Mouse (Mus musculus) left cerebral cortex, postnatal 14 days (tissue): Measurements from ENCODE around the gene Sema5b. TPM values are rescaled to one million over a fixed set of nuclear protein-coding genes. Genes with fewer than 3 reads are reported as not detected.
"Not testable (repeated sequence)": the region's sequence is repeated elsewhere in the genome, so short reads cannot be mapped to it uniquely, and the experiment has no call there.

Experiments used
- DNase-seq, 2 experiments: peaks; one replicate each; pipeline ENCODE4 v3.0.0; 2021 to 2022; ENCODE audit warnings: low spot score in 2 of 2, mixed read lengths in 1 of 2
- intact Hi-C: fragments of 180-260 bp; cut with DNase I; formaldehyde crosslinking; loops from one replicate; pipeline ENCODE4 v1.15.1; 2025
- total RNA-seq, 2 experiments: library from RNA; stranded (reverse); gene quantifications; 2 replicates each; pipeline ENCODE4 v1.2.3; 2021

Sema5b gene
- total RNA-seq, 2 experiments from 2014 or later: 17.3 to 21.7 TPM

DNA sequence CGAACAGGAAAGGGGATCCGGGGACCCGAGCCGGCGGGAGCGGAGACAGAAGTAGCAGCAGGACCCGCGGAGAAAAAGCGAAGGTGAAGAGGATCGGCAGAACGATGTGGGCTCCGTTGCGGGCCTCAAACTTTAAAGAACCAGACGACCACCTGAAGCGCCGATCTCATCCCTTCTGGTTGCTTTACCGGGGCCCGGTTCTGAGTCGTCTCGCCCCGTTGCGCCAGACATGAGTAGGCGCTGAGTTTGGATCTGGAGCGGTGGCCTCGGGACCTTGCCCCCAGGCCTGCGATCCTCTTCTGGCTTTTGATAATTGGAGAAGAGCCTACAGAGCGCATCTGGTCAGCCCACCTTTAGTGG lies 1.5 kb downstream of the Sema5b start:
- intact Hi-C loops: loop anchor here (5.0 kb wide), 3 partner anchors 40 to 275 kb away; no protein-coding TSS in a partner anchor
- no peak for DNase-seq

DNA sequence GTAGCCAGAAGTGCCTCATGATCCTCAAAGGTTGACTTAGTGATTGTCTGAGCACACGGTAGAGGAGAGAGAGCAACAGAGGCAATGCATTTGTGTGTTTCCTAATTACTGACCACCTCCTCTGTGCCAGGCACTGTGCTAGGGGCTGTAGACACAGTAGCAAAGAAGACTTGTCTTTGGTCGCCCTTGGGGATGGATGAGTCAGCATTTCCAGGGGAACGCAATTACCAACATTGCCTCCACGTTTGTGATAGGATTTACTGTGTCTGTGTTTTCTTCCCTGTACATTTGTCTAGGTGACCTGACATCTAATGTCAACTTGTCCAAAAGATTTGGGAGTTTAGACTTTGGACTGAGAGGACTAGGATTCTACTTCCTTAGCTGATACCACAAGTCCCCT lies 4.8 kb downstream of the Sema5b start:
- intact Hi-C loops: no loop called here
- no peak for DNase-seq

DNA sequence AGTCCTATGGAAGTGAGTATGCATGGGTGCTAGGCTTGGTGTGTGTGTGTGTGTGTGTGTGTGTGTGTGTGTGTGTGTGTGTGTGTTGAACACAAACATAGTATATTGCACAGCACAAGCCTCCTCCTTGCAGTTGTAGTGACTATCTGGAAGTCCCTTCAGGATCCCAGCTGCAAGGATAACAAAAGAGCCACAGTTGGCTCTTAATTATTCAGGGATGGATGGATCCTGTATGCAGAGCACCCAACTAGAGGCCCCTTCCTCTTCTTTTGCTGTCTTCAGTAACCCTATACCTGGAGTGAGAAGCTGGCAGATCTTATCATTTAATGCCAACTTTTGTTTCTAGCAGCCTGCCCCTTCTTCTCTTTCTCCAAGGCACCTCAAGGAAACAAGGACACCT lies 7.0 kb downstream of the Sema5b start:
- intact Hi-C loops: no loop called here
- no peak for DNase-seq

DNA sequence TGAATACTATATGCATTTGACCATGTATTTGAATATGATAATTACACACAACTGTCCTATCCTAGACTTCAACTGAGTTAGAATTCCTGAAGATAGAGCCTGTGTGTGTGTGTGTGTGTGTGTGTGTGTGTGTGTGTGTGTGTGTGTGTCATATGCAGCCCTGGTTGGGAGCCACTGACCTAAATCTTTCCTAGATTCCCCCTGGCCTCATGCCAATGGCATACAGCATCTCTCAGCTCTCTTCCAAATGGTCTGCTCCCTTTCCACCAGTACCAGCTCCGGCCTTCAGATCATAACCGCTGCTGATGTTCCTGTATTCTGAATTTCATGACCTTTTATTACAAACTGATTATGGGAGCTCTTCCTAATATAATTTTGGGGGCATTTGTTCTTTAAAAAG lies 8.4 kb downstream of the Sema5b start:
- DNase-seq: no peak
- intact Hi-C loops: no loop called here

DNA sequence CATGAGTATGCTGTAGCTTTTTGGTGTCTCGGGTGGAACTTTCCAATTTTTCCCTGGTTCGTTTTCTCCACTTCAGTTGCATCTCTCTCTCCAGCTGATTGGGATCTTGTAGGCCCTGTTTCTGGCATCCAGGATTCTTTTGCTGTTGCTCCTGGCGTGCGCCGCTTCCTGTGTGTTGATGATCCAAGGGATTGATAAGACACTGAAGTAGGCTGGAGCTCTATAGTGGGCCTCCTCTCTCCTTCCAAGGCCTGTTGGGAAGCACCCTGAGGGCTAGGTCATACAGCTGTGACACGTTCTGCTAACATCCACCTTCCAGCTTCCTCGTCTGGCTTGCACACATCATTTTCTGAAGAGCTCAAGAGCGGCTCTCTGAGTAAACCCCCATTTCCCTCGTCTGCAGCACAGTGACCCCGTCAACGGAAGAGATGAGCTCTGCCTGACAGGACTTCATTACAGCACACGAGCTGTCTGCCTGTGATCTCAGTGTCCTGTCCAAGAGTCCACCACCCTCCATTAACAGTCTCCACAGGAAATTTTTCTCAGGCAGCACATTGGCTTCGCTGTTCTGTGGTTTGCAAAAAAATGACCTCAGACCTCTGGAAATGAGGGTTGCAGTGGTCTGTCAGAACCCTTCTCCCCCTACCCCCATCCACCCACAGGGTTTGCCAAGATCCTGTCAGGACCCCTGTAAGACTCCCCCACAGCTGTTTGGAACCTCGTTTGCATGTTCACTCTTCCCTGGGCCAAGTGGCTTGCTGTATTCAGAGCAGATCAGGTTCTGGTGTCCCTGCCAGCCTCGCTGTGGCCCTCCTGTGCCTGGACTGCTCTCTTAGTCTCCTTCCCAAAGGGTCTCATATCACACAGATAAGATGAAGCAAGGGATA lies 14.9 kb downstream of the Sema5b start:
- intact Hi-C loops: no loop called here
- no peak for DNase-seq

DNA sequence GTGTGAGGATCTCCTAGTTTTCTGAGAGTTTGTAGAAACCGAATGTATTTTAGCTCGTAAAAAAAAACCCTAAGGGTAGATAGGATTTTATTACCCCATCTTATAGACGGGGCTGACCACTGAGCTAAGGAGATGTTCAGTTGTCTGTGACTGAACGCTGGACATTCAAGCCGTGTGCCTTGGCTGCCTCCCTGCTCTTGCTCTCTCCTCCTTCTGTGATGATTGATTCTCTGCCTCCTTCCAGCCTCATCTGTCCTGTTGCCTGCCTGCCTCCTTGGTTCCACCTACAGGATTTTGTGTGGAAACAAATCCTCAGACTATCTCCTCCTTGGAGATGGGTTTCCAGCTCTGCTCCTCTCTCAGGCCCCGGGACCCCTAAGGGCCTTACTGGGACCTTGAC lies 16.1 kb downstream of the Sema5b start:
- intact Hi-C loops: no loop called here
- DNase-seq: no peak

DNA sequence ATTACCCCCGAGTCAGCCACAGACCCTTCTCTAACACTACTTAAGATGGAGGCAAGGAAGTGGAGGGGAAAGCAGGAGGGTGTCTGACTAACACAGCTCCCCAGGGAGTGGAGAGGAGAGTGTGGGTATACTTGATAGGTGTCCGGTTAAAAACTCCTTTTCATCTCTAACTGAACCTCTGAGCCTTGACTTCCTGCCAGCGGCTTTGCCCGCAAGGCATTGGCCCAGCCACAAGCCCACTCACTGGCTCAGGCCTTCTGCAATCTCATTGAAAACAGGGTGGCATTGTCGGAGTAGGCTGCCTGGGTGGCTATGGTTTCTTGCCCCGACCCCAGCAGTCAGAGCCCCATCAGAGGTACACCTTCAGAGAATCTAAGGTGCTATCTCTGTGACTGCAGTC lies 20.6 kb downstream of the Sema5b start:
- DNase-seq: no peak

DNA sequence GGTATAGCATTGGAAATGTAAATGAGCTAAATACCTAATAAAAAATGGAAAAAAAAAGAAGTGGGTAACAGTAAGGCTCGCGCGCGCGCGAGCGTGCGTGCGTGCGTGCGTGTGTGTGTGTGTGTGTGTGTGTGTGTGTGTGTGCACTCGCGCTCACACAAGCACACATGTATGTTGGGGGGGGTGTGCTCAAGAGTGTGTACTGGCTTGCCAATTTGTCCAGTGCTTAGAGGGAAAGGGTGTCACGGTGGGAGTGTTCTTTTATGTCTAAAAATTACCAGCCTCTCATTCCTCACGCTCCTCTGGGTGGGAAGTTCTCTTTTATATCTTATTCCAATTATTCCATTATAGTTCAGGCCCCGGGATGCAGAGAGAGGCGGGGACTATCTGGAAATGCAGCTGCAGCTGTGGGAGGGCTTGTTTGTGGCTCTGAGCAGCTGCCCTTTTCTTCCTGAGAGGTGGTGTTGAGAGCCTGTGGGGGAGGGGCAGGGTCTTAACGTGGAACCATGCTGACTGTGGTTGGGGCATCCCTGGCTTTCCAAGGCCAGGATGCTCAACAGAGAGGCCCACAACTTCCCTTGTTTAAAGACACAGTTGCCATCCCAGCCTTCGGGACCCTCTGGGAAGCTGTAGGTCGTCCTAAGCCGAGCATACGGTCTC lies 23.4 kb downstream of the Sema5b start:
- intact Hi-C loops: no loop called here
- no peak for DNase-seq

More for the DNA sequence above, 20.6 kb downstream of the Sema5b start:
- intact Hi-C loops: no loop called here

DNA sequence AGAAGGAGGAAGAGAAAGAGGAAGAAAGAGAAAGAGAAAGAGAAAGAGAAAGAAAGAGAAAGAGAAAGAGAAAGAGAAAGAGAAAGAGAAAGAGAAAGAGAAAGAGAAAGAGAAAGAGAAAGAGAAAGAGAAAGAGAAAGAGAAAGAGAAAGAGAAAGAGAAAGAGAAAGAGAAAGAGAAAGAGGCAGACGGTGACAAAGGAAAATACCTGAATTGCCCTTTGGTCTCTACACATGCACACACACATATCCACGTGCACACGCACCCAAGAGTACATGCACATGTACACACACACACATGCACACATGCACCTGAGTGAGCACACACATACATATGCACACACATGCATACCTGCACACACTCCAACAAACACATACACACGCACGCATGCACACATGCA lies 24.7 kb downstream of the Sema5b start:
- DNase-seq, intact Hi-C loops: not testable (repeated sequence)

DNA sequence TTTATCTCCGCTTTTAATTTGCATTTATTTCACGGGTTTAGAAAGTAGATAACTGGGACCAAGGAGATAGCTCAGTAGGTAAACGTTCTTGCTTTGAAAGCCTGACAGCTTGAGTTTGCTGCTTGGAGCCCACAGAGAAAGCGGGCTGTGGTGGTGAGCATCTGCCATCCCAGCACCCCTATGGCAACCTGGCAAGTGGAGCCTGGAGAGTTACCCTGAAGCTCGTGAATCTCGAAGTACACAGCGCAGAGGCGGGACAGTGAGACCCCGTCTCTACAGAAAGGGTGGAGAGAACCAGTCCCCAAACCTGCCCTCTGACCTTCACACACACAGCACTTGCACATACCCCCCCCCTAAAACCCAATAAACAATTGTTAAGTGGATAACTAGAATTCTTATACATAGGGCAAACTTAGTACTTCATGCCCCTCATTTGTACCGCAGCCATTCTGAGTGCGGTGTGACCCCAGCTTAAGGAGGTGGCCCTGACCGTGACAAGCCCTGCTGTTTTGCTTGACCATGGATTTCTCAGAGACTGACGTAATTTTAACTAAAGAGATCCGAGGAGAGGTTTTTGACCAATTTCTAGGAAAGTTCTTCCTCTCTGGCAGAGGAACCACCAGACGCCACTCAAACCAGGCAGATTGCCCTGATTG lies 27.4 kb downstream of the Sema5b start:
- DNase-seq: no peak
- intact Hi-C loops: no loop called here

DNA sequence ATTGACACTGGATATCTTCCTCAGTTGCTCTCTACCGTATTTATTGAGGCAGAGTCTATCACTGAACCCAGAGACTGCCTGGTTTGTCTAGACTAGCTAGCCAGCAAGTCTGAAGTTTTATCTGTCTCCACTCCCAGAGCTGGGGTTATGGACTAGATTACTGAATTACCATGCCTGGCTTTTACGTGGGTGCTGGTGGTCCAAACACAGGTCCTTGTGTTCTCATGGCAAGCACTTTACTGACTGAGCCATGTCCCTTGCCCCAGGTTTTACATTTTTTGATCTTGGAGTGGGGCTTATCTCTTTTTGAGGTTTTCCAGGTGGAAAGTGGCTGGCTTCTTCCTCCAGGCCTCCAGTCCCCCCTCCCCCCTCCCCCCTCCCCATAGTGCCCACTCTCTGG lies 28.4 kb downstream of the Sema5b start:
- DNase-seq: no peak
- intact Hi-C loops: no loop called here

DNA sequence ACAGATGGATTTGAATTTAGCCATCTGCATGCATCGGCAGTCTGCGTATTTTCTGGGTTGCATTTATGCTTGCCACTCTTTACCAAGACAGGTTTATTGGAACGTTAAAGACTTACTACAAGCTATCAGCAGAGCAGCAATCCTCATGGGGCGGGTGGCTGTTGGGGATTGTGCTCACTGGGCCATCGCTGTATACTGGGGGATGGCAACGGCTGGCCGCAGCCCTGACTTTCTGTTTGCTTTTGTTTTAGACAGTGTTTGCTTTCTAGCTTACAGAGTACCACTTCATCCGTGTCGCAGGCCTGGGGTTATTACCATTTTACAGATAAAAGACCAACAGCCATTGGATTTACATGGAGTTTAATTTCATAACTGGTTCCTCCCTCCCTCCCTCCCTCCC lies 28.8 kb downstream of the Sema5b start:
- intact Hi-C loops: no loop called here
- no peak for DNase-seq

DNA sequence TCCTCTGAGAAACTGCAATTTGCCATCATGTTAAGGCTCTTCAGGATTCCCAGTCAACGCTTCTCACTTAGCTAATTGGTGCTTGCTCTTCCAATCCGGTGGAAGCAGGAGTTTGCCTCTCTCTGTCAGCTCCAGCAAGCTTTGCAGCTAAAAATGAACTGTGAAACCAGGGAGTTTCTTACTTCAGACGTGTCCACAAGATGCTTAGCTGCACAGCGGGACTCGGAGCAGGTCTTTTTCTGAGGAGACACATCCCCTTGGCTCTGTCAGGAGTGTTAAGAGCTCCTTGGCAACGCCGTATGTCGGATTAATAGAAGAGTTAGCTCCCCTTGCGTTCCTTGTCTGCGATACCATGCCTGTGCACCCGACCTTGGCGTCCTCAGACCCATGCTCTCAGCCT lies 29.7 kb downstream of the Sema5b start:
- intact Hi-C loops: no loop called here
- DNase-seq: peak; percentile 51 to 73

DNA sequence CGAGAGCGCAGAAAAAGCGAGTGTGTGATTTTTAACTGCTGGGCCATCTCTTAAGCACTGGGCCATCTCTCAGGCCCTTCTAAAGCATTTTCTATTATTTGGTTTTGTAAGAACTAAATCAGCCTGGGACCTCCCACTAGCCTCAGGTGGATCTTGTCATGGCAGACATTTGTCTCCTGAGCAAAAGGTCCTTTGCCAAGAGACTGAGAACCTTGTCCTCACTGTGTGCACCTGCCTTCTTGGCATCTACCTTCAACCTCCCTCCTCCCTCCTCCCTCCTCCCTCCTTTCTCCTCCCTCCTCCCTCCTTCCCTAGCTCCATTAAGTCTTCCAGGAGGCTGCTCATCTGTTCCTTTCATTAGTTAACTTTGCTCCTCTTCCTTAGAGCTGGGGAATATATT lies 32.6 kb downstream of the Sema5b start:
- intact Hi-C loops: no loop called here
- no peak for DNase-seq

DNA sequence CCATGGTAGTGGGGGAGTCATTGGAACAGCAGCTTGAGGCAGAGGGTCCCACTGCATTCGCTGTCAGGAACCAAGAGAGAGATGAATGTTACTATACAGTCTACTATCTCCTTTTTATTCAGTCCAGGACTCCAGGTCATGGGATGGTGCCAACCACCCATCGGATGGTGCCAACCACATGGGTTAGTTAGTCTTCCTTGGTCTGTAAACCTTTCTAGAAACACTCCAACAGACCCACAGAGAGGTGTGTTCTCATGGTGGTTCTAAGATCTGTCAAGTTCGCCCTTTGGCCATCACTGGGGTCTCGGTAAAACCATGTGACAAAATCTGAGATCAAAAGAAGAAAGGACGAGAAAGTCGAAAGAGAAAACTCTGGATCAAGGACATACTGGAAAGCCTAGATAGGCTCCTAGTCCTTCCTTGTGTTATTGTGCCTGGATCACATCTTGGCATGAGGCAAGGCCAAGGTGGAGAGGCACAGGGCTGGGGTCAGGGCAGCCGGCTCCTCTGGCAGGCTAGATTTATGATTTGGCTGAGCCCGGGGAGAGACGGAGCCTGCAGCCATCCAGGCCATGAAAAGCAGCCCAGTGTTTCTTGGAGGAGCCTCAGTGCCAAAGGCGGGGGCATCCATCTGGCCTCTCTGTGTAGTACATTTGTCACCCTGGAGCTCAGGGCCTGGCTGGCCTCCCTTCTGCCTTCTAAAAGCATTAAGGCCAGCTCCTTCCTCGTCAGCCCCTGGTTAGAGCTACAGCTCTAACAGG lies 36.4 kb downstream of the Sema5b start:
- intact Hi-C loops: no loop called here
- peak in 1 of 2 experiments; percentile 27 for DNase-seq

DNA sequence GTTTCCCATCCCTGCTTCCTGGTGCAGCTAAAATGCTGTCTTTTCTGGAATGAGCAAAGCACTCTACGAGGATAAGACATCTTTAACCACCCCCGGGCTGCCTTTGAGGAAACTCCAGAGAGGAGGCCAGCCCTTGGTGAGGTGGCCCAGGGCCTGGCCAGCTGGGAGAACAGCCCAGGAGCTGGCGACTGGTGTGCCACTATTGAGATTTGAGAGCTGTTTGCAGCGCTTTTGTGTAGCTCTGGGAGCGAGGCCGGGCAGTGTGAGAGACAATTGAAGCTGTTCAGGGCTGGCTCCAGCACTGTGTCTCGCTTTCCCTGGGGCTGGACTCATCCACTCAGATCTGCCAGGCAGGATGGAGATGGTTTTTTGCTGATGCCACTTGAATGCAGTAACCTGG lies 40.4 kb downstream of the Sema5b start:
- DNase-seq: peak; percentile 49 to 57
- intact Hi-C loops: loop anchor here (5.0 kb wide), 1 partner anchor 39 kb away; the partner anchor contains the start of gene Sema5b

DNA sequence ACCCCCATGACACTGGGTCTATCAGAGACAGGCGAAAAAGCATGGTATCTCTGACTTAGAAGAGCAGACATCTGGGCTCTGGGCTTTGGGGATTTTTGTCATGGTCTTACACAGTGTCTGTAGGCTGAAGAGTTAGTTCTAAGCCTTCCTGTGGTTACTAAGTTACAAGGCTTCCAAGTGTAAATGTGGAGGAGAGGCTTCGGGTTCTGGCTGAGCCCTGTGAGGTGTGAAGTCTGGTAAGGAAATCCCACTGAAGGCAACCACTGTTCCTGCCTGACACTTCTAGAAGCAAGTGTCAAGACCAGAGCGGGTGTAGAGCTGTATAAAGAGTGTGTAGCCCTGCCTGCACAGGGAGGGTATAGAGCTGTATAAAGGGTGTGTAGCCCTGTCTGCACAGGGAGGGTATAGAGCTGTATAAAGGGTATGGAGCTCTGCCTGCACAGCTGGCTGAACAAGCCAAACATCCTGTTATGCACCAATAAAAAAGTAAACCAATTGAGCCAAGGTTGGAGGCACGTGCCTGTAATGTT lies 42.7 kb downstream of the Sema5b start:
- DNase-seq: peak in 1 of 2 experiments; percentile 46
- intact Hi-C loops: loop anchor here (5.0 kb wide), 1 partner anchor 41 kb away; the partner anchor contains the start of gene Sema5b

DNA sequence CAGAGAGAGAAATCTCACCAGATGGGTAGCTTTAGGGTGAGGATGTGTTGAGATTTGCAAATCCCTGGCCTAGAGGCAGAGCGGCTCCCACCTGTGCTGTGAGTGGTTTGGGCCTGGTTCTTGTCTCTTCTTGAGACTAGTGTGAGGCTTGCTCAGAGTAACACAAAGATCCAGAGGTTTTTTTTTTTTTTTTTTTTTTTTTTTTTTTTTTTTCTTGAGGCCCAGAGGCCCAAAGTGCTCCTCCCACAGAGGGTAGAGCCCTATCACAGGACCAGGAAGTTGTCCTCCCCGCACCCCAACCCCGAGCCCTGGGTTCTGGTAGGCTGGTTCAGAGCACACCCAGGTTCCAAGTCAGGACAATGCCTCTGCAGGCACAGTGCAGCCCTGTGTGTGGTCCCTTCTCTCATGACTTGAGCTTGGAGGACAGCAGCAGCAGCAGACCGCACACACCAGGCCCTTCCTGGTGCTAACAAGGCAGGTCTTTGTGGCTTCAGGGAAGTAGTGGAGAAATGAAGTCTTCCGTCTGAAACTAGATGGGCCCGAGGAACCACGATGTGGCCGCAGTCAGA lies 44.3 kb downstream of the Sema5b start:
- intact Hi-C loops: no loop called here
- no peak for DNase-seq
